Mouse (Mus musculus) heart, adult 10 weeks (tissue): ENCODE data around the gene Nkapd1. TPM values are rescaled to one million over a fixed set of nuclear protein-coding genes. Genes with fewer than 3 reads are reported as not detected.

Experiments
- polyA plus RNA-seq: library from polyadenylated mRNA; stranded (reverse); fragments of 350-450 nt; fragmentation: Illumina TruSeq; extraction: RNeasy Lipid Tissue Mini Kit (QIAGEN cat#74804); gene quantifications from one replicate; pipeline ENCODE4 v1.2.3, GENCODE M21; 2014; ENCODE audit warnings: low read depth, low replicate concordance

Gene Nkapd1
- polyA plus RNA-seq = 10.0 TPM

GRCm38 (mm10) chr9:50616766-50617603, at the start of gene Nkapd1, which contains the start of gene Pih1d2:
Gene Nkapd1 (minus strand): TSS chr9:50617464.
Gene Pih1d2 (plus strand): TSS chr9:50617321.

DNA sequence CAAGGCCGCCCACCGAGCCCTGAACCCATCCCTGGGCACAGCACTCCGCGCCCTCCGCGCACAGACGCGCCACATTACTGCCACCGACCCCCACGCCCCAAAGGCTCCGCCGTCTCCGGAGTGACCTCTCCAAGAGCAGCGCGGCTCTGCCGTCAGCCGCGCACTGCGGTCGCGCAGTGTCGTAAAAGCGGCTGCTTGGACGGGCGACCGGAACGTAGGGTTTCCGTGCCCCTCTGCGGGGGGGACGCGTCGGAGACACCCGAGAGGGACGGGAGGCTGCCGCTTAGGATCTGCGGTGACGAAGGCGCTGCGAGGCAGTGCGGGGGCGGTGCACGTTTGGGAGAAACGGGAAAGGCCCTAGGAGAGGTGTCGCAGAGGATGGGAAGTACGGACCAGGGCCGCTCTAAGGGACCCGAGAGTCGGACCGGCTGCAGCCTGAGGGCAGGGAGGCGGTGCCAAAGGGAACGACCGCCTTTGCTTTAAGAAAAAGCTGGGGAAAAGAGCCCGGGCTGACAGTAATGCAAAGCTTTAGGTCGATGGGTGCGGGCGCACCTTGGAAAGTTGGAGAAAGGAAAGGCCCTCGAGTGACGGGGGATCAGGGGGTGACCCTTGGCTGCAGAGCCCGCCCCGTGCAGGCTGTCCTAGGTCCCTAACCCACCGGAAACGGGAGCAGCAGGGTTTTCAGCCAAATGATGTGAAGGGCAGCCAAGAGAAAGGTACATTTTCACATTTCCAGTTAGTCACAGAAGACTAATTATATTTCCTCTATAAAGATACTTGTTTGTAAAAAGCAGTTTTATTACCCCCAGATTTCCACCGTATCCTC, 42.3 kb upstream of the Nkapd1 start, which contains the start of gene Dlat:
Dlat (minus strand) TSS at position 389 of the 826 bp plus-strand sequence.

GRCm38 (mm10) chr9:50603189-50603997, 13.9 kb downstream of the Nkapd1 start, which contains the start of the genes Sdhd and Timm8b:
Gene Sdhd (minus strand): TSS chr9:50603812.
Gene Timm8b (plus strand): TSS chr9:50603910.

DNA sequence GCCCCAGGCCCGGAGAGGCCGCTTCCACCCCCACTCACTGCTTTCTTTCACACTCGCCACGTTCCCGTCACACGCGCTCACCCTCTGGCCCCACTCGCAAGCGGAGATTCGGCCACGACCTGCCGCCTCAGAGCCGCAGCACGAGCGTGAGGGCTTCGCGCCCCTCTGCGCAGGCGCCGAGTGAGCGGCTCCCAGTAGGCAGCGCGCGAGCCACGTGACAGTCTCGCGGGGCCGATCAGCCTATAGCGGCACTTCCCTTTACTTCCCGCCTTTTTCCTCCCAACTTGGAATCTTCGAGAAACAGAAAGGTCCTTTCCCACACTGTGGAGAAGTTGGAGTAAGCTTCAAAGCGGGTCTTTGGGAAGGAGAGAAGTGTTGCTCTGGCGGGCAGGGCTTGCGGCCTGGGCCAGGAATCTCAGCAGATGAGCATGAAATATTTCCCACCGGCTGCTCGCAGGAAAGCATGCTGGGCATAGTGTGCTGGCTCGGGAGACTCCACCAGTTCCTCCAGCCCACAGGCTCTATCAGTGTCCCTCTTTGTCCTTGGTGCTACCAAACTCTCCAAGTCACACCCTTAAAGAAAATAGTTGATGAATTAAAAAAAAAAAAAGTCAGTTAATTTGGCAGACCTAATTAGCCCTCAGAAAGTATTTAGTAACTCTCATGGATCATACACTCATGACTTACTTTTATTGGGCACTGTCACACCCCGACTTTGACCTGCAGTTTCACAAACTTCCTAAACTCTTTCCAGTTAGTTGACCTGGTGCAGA, 55.9 kb downstream of the Nkapd1 start, which contains the start of gene Tex12:
Tex12 (minus strand) TSS at position 181 of the 773 bp plus-strand sequence.

Other genes starting within 250 kb of the Nkapd1 start
- gene Plet1, start 122.9 kb downstream of the Nkapd1 start, polyA plus RNA-seq = 0.97 TPM
- gene Pts, start 88.7 kb downstream of the Nkapd1 start, polyA plus RNA-seq = 83.2 TPM
- 2.7 TPM for gene Il18, start 62.6 kb downstream of the Nkapd1 start, polyA plus RNA-seq
- gene Bco2, start 62.3 kb downstream of the Nkapd1 start, polyA plus RNA-seq = 0.29 TPM
- not detected for gene Tex12, start 56.1 kb downstream of the Nkapd1 start, polyA plus RNA-seq
- gene Sdhd, start 13.7 kb downstream of the Nkapd1 start, polyA plus RNA-seq = 841 TPM
- gene Timm8b, start 13.6 kb downstream of the Nkapd1 start, polyA plus RNA-seq = 365 TPM
- gene Pih1d2, start 143 bp downstream of the Nkapd1 start, polyA plus RNA-seq = 2.1 TPM
- gene Dlat, start 42.3 kb upstream of the Nkapd1 start, polyA plus RNA-seq = 316 TPM
- 4.7 TPM for gene Dixdc1, start 122.1 kb upstream of the Nkapd1 start, polyA plus RNA-seq
- gene 2310030G06Rik, start 129.1 kb upstream of the Nkapd1 start, polyA plus RNA-seq = 11.4 TPM
- gene Cryab, start 133.9 kb upstream of the Nkapd1 start, polyA plus RNA-seq = 3,470 TPM
- 187 TPM for gene Hspb2, start 134.9 kb upstream of the Nkapd1 start, polyA plus RNA-seq
- 4.2 TPM for gene Fdxacb1, start 150.8 kb upstream of the Nkapd1 start, polyA plus RNA-seq
- gene Alg9, start 157.6 kb upstream of the Nkapd1 start, polyA plus RNA-seq = 9.2 TPM
- 26.6 TPM for gene 1110032A03Rik, start 158.1 kb upstream of the Nkapd1 start, polyA plus RNA-seq
- gene Ppp2r1b, start 227.8 kb upstream of the Nkapd1 start, polyA plus RNA-seq = 6.4 TPM